In the genomic region with DNA sequence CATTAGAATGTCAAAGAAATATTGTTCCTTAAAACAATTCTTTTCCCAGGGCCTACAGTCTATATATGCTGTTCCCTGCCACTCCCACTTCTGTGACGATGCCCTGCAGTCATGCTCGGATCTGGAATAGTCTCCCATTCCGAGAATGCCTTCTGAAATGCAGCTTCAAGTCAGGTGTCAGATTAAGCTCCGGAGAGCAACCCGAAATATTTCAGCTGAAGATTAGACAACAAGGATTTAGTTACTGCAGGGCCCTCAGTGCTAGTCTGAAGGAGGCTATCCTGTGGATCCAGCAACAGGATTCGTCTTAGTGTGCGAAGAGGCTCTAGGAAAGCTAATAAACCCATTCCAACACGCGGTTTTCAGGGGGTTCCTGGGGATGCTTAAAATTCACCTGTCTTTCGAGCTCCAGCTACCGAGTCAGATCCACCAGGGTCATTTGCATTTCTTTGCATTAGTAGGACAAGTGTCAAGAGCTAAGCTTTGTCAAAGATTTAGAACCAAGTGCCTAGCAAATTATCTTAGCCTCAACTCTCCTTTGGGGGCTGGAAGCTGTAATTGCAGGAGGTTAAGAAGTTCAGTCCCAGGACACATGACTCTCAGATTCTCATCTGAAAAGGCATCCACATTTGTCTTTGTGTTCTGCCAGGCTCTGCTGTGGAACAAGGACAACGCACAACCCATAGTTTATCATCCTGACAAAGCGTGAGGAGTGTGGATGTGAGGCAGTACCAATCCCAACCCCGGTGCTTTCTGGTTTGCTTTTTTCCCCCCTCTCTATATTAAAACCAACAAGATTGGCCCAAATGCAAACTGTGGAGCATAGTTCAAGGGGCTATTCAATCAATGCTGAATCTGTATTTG, we compare ENCODE assay signal across 9 mouse cellular contexts. TPM values are rescaled to one million over a fixed set of nuclear protein-coding genes. Genes with fewer than 3 reads are reported as not detected.
DNase-seq lines count a peak whose midpoint lies in the region; ATAC-seq and TF ChIP-seq lines count a peak whose summit lies in the region.
"Had no signal": no experiment of that assay in that cellular context is flagged by ENCODE, and none has a peak within 500 bp of the region (broad histone marks: within the 10 kb centered on the region; RNA-seq: fewer than 3 reads in every experiment).

No protein-coding gene starts in this region.

- peak overlapping the region; percentile 86 for H3K4me2 ChIP-seq in hindbrain, embryonic 14.5 days (replicated peaks)

- H3K36me3 ChIP-seq in kidney, adult 2 months (ENCODE audit: control insufficient read depth, insufficient read depth, low read length): no peaks in the 10 kb centered on the region
- no peaks in the 10 kb centered on the region for H3K36me3 ChIP-seq in hindbrain, embryonic 14.5 days (replicated peaks; ENCODE audit: control insufficient read depth, insufficient read depth)

- H3K4me1 ChIP-seq in kidney, adult 2 months (ENCODE audit: control insufficient read depth, insufficient read depth, low read length): peaks cover 3% of the 10 kb centered on the region; the same call in 1 of the 2 replicates
- peaks cover 52% of the 10 kb centered on the region for H3K4me1 ChIP-seq in hindbrain, embryonic 14.5 days (replicated peaks; ENCODE audit: control insufficient read depth, insufficient read depth, low read length)

- 59% methylated on average over 14 of the region's 14 CpGs for WGBS in kidney, adult 2 months
- WGBS in hindbrain, embryonic 14.5 days: 4% methylated on average over 14 of the region's 14 CpGs

- H3K27me3 ChIP-seq in kidney, adult 2 months (replicated peaks; ENCODE audit: control insufficient read depth, insufficient read depth, low read length): no peaks in the 10 kb centered on the region
- no peaks in the 10 kb centered on the region for H3K27me3 ChIP-seq in hindbrain, embryonic 14.5 days (ENCODE audit: control insufficient read depth, insufficient read depth, low read length)

- DNase-seq in kidney, adult 2 months: no peak
- no peak for DNase-seq in kidney, adult 11 months
- DNase-seq in embryo, embryonic 10.5 days (ENCODE audit: low spot score): peak; percentile 62
- peak; percentile 56 for DNase-seq in hindbrain, embryonic 14.5 days (ENCODE audit: low spot score)
- peak; percentile 41 for DNase-seq in neural tube, embryonic 10.5 days (ENCODE audit: extremely low spot score, low spot score)
- DNase-seq in gastrocnemius, postnatal 36 days: no peak
- no peak for DNase-seq in kidney, postnatal 36 days
- DNase-seq: left cerebral cortex, postnatal 4 days had no signal

- no peak for TF ChIP-seq CTCF in kidney, adult 2 months (conservative IDR thresholded peaks at IDR 0.05; ENCODE audit: insufficient read depth, insufficient read length, low read depth, low read length)

- no peak for TF ChIP-seq POLR2A in kidney, adult 2 months (IDR thresholded peaks at IDR 0.05; ENCODE audit: low read depth, low read length)

- peak overlapping the region; percentile 92 for H3K9ac ChIP-seq in hindbrain, embryonic 14.5 days

- intact Hi-C loops in gastrocnemius, postnatal 36 days (cut with DNase I): no loop called here

- no peaks in the 10 kb centered on the region for H3K9me3 ChIP-seq in hindbrain, embryonic 14.5 days (ENCODE audit: control insufficient read depth, low read length)

- no peak for ATAC-seq in hindbrain, embryonic 14.5 days (ENCODE audit: low FRiP score)
- ATAC-seq in erythroid progenitor cell, adult 5-6 weeks (replicated peaks; ENCODE audit: low FRiP score, poor library complexity, severe bottlenecking): no peak

- H3K27ac ChIP-seq in kidney, adult 2 months (ENCODE audit: insufficient read depth, low read depth, low read length): no peak overlapping the region
- peak overlapping the region; percentile 90 for H3K27ac ChIP-seq in hindbrain, embryonic 14.5 days

- H3K4me3 ChIP-seq in kidney, adult 2 months (ENCODE audit: insufficient read depth, low read depth, low read length): peak overlapping the region; percentile 35
- H3K4me3 ChIP-seq in hindbrain, embryonic 14.5 days (replicated peaks; ENCODE audit: low read length): peak overlapping the region; percentile 85

RNA-seq across cellular contexts. Expression of a gene that starts 4.2 kb away (rescaled TPM):
- polyA plus RNA-seq in kidney, adult 2 months (2012; rRNA removed): 31.8 and 44.8 TPM in 2 replicates
- 21.9 and 23.8 TPM in 2 replicates for polyA plus RNA-seq in hindbrain, embryonic 14.5 days (2014; fragmentation: Nextera tagmentation; extraction: Ambion mirVana)
- total RNA-seq in gastrocnemius, postnatal 36 days (2021): 1 to 10 TPM; 5.7 to 7.0 TPM
- not detected in 2 replicates for total RNA-seq in erythroid progenitor cell, adult 5-6 weeks (2015; ENCODE audit: low replicate concordance)
- 3.2 TPM in 1 of 2 replicates, not detected in the other for total RNA-seq in erythroid progenitor cell, adult 5-6 weeks (2017; ENCODE audit: low replicate concordance)

RNA-seq across cellular contexts. Expression of a gene that starts 33.5 kb away (rescaled TPM):
- polyA plus RNA-seq in kidney, adult 2 months (2012; rRNA removed): 16.0 and 20.5 TPM in 2 replicates
- polyA plus RNA-seq in hindbrain, embryonic 14.5 days (2014; fragmentation: Nextera tagmentation; extraction: Ambion mirVana): 136 and 155 TPM in 2 replicates
- total RNA-seq in gastrocnemius, postnatal 36 days (2021): 10 to 100 TPM; 31.0 to 34.5 TPM
- total RNA-seq in erythroid progenitor cell, adult 5-6 weeks (2015; ENCODE audit: low replicate concordance): 60.4 and 61.3 TPM in 2 replicates
- total RNA-seq in erythroid progenitor cell, adult 5-6 weeks (2017; ENCODE audit: low replicate concordance): 81.1 and 100 TPM in 2 replicates

Comparison
In these comparisons a context has a peak if more than half of its experiments do, and no peak if none do; other contexts are left out.
1. DNase-seq: peak in embryo, embryonic 10.5 days (single experiment), hindbrain, embryonic 14.5 days (single experiment) and neural tube, embryonic 10.5 days (single experiment); none in kidney, adult 2 months (single experiment), kidney, adult 11 months (single experiment), gastrocnemius, postnatal 36 days (0 of 2) and kidney, postnatal 36 days (0 of 2).